Mouse (Mus musculus) midbrain, postnatal 0 days (tissue): ENCODE data around the gene Pnpla1. TPM values are rescaled to one million over a fixed set of nuclear protein-coding genes. Genes with fewer than 3 reads are reported as not detected.

Source experiments
- ATAC-seq: fragments of 200-750 bp; cut with Nextera tagmentation; 2 replicates; pipeline ENCODE4 v1.8.0; 2017; ENCODE audit warnings: moderate number of reproducible peaks, mild to moderate bottlenecking, moderate TSS enrichment, moderate library complexity; ENCODE audit not compliant: low FRiP score
- DNase-seq: peaks from one replicate; pipeline ENCODE4 v3.0.0-alpha.2; 2015; ENCODE audit warnings: low spot score
- H3K27ac ChIP-seq: fragments of 300-500 bp; sonication (generic); 2 replicates; pipeline ENCODE4 v1.5.1; 2014; ENCODE audit warnings: low read depth, mild to moderate bottlenecking, low read length, mixed read lengths
- H3K27me3 ChIP-seq: fragments of 300-500 bp; sonication (generic); 2 replicates; pipeline ENCODE4 v1.6.1; 2014; ENCODE audit warnings: low read length, control low read depth, mixed read lengths; ENCODE audit not compliant: insufficient read depth
- H3K36me3 ChIP-seq: fragments of 300-500 bp; sonication (generic); 2 replicates; pipeline ENCODE4 v1.6.1; 2014; ENCODE audit warnings: low read length, control low read depth, mixed read lengths; ENCODE audit not compliant: insufficient read depth
- H3K4me1 ChIP-seq: fragments of 300-500 bp; sonication (generic); 2 replicates; pipeline ENCODE4 v1.6.1; 2014; ENCODE audit warnings: mild to moderate bottlenecking, control low read depth, antibody characterized with exemption, low read length, mixed read lengths; ENCODE audit not compliant: insufficient read depth
- H3K4me2 ChIP-seq: fragments of 300-500 bp; sonication (generic); 2 replicates; pipeline ENCODE4 v1.6.1; 2014; ENCODE audit warnings: low read depth, mild to moderate bottlenecking, low read length, mixed read lengths; ENCODE audit not compliant: poor library complexity, severe bottlenecking
- H3K4me3 ChIP-seq: fragments of 300-500 bp; sonication (generic); 2 replicates; pipeline ENCODE4 v1.5.1; 2014; ENCODE audit warnings: low read depth, mild to moderate bottlenecking, low read length, moderate library complexity
- H3K9ac ChIP-seq: fragments of 300-500 bp; sonication (generic); replicated peaks from 2 replicates; pipeline ENCODE4 v1.6.1; 2014; ENCODE audit warnings: mild to moderate bottlenecking, low read length, moderate library complexity, mixed read lengths; ENCODE audit not compliant: poor library complexity, severe bottlenecking
- H3K9me3 ChIP-seq: fragments of 300-500 bp; sonication (generic); 2 replicates; pipeline ENCODE4 v1.6.1; 2016; ENCODE audit warnings: low read length, control low read depth
- CTCF ChIP-seq: IDR thresholded peaks from 2 replicates; pipeline ENCODE4 v1.5.1; 2016; ENCODE audit warnings: antibody characterized with exemption, mild to moderate bottlenecking
- WGBS: fragments of 180-500 bp; shearing (Covaris S2); extraction: QIAGEN DNeasy Blood & Tissue Kit; methylation state at CpG from one replicate; pipeline ENCODE4 v1.1.7; 2014; 5-methylcytosine and 5-hydroxymethylcytosine counted together
- polyA plus RNA-seq: library from polyadenylated mRNA; unstranded; fragments of >200 nt; fragmentation: Nextera tagmentation; extraction: Ambion mirVana; gene quantifications from 2 replicates; pipeline ENCODE4 v1.2.1, GENCODE M21; 2015
- total RNA-seq: library from RNA; depleted of rRNA; stranded (reverse); fragments of >200 nt; gene quantifications from 2 replicates; pipeline ENCODE4 v1.2.3, GENCODE M21; 2014

Pnpla1 gene
- total and polyA plus RNA-seq, 2 experiments from 2014 or later: 0.05 TPM; not detected in 1

DNA sequence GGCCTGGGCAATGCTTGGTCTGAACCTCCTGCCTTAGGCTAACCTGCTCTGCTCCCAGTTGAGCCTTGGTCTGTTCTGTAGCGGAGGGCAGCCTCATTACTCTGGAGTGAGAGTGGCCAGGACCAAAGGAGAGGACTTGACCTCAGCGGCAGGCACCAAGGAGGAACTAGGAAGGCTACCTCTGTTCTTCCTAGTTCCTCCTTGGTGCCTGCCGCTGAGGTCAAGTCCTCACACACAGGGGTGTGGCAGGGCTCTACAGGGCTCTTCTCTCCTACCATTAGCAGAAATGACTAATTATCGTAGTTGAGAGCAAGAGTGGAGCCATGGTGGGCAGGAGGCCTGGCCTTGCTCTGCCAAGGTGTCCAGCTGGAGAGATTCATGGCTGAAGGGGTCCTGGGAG lies 9.2 kb downstream of the Pnpla1 start:
- Histone ChIP-seq H3K4me1 (peaks cover 11% of the 10 kb centered on the region; the same call in 1 of the 2 replicates), H3K4me2 (no peak overlapping the region), H3K4me3 (no peak overlapping the region), H3K9ac (no peak overlapping the region), H3K27me3 (no peaks in the 10 kb centered on the region), H3K36me3 (no peaks in the 10 kb centered on the region), H3K27ac (no peak overlapping the region), H3K9me3 (no peaks in the 10 kb centered on the region)
- no peak for TF ChIP-seq CTCF
- no peak for ATAC-seq
- WGBS: 98% methylated on average over 4 of the region's 4 CpGs
- no peak for DNase-seq

DNA sequence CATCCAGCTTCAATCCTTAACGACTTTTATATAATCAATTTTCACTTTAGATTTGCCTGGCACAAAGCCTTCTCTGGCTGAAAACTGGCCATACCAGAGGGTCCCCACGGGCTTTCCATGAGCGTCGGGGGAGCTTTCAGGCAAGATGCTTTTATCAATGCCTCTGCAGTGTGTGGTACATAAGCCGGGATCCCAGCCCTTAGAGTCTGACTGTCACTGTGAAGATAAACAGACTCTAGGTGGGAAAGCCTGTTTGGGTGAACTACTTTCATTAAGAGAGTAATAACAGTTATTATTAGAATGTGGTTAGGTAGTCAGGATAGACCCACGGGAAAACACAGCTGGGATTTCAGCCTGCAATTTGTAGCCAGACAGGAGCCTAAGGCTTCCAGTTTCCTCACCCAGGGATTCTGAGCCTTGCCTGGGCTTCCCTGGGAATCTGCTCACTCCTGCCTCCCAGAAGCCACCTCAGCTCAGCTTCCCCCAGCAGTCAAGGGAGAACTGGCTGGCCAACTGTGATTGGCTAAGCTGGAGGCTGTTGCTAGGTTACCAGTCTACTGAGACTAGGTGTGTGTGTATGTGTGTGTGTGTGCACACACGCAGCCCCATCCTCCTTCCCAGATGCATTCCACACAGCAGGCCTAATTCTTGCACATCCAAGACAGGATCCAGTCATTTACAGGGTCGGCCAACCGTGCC lies 11.3 kb downstream of the Pnpla1 start:
- WGBS: 27% methylated on average over 9 of the region's 9 CpGs
- Histone ChIP-seq H3K27me3 (no peaks in the 10 kb centered on the region), H3K36me3 (no peaks in the 10 kb centered on the region), H3K9me3 (no peaks in the 10 kb centered on the region), H3K4me3 (no peak overlapping the region), H3K9ac (no peak overlapping the region), H3K4me2 (no peak overlapping the region), H3K4me1 (peaks cover 11% of the 10 kb centered on the region; the same call in 1 of the 2 replicates), H3K27ac (peak overlapping the region; percentile 81)
- TF ChIP-seq CTCF: no peak
- DNase-seq: peak; percentile 93
- ATAC-seq: peak; percentile 94

DNA sequence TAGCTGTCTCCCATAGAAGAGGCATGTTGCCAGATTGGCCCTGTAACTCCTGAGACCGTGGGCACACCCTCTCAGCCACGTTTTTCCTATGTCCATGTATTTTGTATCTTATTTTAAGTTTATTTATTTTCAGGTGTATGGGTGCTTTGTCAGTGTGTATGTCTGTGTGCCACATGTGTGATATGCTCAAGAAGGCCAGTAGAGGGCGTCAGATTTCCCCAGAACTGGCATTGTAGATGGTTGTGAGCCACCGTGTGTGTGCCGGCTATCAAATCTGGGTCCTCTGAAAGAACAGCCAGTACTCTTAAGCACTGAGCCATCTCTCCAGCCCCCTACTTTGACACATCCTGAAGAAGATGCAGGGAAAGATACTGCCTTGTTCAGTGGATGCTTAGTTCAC lies 12.2 kb downstream of the Pnpla1 start:
- ATAC-seq (no peak), DNase-seq (no peak)
- Histone ChIP-seq H3K4me1 (peaks cover 11% of the 10 kb centered on the region; the same call in 1 of the 2 replicates), H3K9me3 (no peaks in the 10 kb centered on the region), H3K4me3 (no peak overlapping the region), H3K27me3 (no peaks in the 10 kb centered on the region), H3K9ac (no peak overlapping the region), H3K36me3 (no peaks in the 10 kb centered on the region), H3K4me2 (no peak overlapping the region), H3K27ac (peak overlapping the region; percentile 81)
- peak; percentile 54 for TF ChIP-seq CTCF
- 64% methylated on average over 5 of the region's 5 CpGs for WGBS

DNA sequence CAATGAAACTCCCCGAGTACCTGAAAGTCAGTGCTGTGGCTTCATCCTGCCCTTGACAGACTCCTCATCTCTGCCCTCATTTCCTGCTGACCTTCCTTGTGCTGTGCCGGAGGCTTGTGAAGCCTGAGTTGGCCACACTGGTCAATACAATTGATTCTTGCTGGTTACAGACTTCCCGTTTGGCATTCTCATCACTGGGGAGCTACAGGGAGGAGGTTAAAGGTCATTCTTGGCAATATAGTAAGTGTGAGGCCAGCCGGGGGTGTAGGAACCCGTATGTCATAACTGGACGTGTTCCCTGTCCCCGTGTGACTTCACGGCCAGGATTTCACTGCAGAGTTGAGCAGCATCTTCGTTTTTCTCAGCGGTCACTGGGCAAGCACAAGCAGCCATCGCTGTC lies 13.6 kb downstream of the Pnpla1 start:
- ATAC-seq: no peak
- no peak overlapping the region for H3K4me2 ChIP-seq
- H3K9ac ChIP-seq: no peak overlapping the region
- no peaks in the 10 kb centered on the region for H3K9me3 ChIP-seq
- WGBS: 84% methylated on average over 11 of the region's 11 CpGs
- DNase-seq: no peak
- no peaks in the 10 kb centered on the region for H3K27me3 ChIP-seq
- H3K4me3 ChIP-seq: no peak overlapping the region
- TF ChIP-seq CTCF: no peak
- no peaks in the 10 kb centered on the region for H3K36me3 ChIP-seq
- H3K4me1 ChIP-seq: peaks cover 11% of the 10 kb centered on the region; the same call in 1 of the 2 replicates
- no peak overlapping the region for H3K27ac ChIP-seq

DNA sequence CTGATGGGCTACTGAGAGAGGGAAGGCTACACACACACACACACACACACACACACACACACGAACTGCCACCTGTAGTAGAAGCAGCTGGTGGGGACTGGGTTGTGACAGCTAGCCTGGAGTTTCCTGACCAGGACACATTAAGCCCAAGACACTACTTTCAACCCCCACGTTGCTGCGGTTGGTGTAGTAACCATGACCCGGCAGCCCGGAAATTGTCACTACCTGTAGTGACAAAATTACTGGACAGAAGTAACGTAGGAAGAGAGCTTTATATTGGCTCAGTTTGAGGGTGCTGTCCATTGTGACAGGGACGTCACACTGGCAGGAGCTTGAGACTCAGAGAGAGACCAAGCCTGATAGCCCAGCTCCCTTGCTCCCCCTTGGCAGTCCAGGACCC lies 14.1 kb downstream of the Pnpla1 start:
- 86% methylated on average over 7 of the region's 7 CpGs for WGBS
- no peak overlapping the region for H3K27ac ChIP-seq
- H3K36me3 ChIP-seq: no peaks in the 10 kb centered on the region
- H3K27me3 ChIP-seq: no peaks in the 10 kb centered on the region
- no peak for ATAC-seq
- H3K9me3 ChIP-seq: no peaks in the 10 kb centered on the region
- H3K9ac ChIP-seq: no peak overlapping the region
- peaks cover 11% of the 10 kb centered on the region; the same call in 1 of the 2 replicates for H3K4me1 ChIP-seq
- no peak overlapping the region for H3K4me3 ChIP-seq
- H3K4me2 ChIP-seq: no peak overlapping the region
- no peak for DNase-seq
- TF ChIP-seq CTCF: no peak

DNA sequence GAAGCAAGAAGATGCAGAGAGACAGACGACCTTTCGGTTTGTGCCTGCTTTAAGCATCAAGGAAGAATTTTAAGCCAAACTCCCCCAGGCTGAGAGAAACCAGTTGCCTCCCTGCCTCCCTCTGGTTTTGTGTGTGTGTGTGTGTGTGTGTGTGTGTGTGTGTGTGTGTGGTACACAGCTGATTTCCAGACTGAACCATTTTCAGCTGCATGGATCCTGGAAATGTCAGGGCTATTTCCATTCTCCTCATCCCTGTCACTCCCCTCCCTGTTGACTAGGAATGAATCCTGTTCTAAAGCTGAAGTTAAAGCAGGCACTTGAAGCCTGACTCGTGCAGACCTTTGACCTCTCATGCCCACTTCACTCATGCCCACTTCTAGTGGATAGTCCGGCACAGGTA lies 16.0 kb downstream of the Pnpla1 start:
- H3K27me3 ChIP-seq: no peaks in the 10 kb centered on the region
- H3K4me1 ChIP-seq: peaks cover 7% of the 10 kb centered on the region; the same call in 1 of the 2 replicates
- no peak overlapping the region for H3K9ac ChIP-seq
- no peak overlapping the region for H3K4me3 ChIP-seq
- 80% methylated on average over 4 of the region's 4 CpGs for WGBS
- ATAC-seq: no peak
- H3K36me3 ChIP-seq: no peaks in the 10 kb centered on the region
- no peak for DNase-seq
- no peaks in the 10 kb centered on the region for H3K9me3 ChIP-seq
- no peak overlapping the region for H3K4me2 ChIP-seq
- H3K27ac ChIP-seq: no peak overlapping the region
- no peak for TF ChIP-seq CTCF
